Mouse (Mus musculus): Measurements from ENCODE around the gene Tada2a.

The Tada2a gene

DNA sequence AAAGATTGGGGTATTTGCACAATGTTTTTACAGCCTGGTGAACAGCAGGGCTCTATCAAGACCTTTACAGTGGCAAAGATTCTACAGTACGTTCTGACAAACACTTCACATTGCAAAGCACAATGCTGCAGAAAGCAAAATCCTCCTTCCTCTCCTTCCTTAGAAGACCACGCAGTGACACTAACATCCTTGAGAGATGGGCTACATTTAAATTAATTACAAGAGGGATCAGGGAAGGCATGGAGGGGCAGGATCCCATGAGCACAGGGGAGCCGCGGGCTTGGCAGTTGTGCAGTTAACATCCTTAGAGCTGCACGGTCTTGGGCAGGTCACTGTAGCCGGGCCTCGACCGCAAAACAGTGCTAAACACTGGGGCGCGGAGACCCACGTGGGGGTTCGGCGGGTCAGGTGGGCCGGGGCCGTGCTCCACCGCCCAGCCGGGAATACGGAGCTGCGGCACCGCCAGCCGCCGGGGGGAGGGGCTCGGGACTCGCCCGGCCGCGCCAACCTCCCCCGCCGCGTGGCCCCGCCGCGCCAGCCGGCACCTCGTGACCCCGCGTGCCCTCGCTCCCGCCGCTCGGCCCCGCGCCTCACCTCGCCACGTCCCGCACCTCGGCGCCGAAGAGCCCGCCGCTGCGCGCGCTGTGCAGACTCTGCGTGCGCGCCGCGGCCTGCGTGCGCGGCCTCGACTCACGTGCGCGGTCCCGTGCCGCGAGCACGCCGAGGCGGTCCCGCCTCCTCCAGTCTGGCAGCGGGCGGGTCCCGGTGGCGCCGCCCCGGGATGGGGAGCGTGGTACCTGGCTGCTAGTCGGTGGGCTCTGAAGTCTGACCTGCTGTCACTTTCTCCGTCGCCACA lies at the start of gene Tada2a, which contains the start of gene Acaca:
TSS of gene Tada2a (minus strand) at position 658 of the 856 bp plus-strand sequence.
TSS of gene Acaca (plus strand) at position 730 of the 856 bp plus-strand sequence.
- DNase-seq: peak; percentile 71 to 85

- DNase-seq: no peak
Measured at GRCm38 (mm10) chr11:84178571-84178970, 49.2 kb upstream of the Tada2a start.

GRCm38 (mm10) chr11:84172539-84173435 lies 43.4 kb upstream of the Tada2a start:
- DNase-seq: no peak

GRCm38 (mm10) chr11:84168701-84169288 lies 39.4 kb upstream of the Tada2a start:
- DNase-seq: peak; percentile 56 to 62

DNA sequence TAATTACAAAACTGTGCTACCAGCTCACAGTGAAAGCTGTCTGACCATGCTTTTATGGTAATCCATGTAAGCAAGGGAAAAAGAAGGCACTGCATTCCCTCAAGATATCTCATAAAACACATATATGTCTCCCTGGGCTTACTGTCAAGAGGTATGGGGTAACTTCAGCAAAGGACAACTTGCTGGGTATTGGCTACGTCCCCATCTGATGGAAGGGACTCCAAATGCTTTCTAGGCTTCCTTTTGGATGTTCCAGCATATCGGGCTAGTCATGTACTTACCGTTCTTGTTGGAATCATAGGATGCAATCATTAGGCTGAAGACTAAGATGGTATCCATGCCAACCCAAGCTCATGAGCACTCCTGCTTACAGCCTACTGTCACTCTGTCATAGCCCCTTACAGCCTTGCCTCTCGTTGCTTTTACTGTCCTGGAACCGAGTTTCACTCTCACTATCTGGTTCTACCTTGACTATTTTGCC lies 37.7 kb upstream of the Tada2a start, which contains the start of gene Gm11437:
TSS of gene Gm11437 (minus strand) at position 431 of the 481 bp plus-strand sequence.
- no peak for DNase-seq

DNA sequence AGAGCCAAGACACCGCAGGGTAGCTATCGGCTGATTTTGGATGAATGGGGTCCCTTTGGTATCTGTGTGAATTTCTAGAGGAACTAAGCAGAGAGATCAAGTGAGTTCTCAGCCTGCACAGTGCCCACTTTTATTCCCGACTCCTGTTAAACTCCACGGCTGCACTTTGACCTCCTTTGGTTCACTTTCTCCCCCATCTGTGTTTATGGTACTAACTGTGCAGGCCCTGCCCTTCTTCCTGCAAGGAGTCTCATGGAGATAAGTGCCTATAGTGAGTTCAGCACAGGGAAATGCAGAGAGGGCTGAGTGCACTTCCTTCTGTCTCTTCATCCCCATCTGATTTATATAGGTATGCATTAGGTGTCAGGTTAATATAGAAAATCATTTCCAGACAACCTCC lies 35.2 kb upstream of the Tada2a start:
- DNase-seq: no peak

DNA sequence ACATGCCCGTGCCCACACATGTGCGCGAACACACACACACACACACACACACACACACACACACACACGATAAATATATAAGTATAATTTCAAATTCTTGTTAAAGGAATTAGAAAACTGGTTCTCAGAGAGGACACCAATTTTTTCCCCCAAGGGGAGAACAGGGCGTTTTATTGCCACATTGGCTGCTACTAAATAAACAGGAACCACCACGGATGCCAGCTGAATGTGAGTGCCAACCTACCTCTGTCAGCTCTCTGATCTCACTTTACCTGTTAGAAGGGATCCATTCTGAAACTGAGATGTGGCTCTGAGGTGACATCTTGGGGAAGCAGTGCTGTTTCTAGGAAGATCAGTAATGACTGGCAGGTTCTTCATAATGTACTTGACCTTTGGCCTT lies 34.7 kb upstream of the Tada2a start:
- no peak for DNase-seq

DNA sequence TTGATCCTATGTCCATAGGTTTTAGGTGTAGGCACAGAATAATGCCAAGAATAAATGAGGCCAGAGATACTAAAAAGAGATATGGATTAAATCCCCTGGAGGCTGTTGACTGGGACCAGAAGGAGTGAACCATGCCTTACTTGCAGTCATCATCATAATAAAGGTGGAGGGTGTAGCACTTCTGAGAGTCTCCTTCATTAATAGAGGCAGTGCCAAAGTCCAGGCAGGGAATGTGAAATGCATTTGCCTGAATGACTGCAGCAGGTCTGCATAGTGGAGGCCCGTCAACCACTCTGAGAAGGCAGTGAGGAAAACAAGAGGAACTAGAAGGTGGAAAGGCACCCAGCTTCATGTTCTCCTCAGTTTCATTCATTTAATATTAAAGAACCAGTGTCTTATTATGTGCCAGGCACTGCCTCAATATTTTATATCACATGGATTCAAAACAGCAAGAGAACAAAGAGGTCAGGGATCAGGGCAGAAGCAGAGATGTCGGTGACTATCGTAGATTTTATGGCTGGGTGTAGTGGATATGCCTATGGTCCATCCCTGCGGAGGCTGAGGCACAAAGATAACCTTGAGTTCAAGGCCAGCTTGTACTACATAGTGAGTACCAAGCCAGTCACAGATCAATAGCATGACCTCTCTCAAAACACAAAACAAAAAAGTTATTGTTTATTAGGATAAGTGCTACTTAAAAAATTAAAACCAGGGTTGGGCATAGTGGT lies 27.3 kb upstream of the Tada2a start:
- DNase-seq: no peak

DNA sequence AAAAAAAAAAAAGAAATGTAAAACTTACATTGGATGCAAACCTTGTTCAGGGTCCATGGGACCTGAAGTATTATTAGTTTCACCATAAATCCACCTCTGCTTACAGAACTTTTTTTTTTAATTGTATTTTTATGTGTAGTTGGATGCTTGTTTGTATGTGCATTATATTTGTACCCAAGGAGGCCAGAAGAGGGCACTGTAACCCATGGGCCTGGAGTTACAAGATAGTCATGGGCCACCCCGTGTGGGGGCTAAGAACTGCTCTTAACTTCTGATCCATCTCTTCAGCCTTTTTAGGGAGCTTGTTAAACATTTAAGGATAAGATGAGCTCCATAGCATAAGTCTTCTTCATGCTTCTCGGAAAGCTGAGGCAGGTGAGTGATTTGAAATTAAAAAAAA lies 21.5 kb upstream of the Tada2a start:
- DNase-seq: peak in 1 of 2 experiments; percentile 25

DNA sequence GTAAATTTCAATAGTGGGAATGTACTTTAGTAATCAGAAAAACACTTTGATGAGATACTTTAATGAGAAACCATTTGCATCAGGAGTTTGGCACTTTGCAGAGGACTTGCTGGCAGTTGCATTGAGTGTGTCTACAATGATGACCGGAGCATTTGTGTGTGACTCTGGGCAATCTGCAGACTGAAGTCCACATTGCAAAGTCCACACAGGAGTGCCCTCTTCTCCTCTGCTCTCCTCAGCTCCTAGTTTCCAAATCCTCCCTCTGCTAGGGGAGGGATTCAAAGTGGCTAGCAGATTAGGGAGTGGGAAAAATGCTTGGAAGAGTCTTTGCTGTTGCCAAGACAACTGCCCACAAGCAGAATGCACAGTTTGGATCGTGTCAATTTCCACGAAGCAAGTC lies 16.7 kb upstream of the Tada2a start:
- peak; percentile 4 to 53 for DNase-seq

DNA sequence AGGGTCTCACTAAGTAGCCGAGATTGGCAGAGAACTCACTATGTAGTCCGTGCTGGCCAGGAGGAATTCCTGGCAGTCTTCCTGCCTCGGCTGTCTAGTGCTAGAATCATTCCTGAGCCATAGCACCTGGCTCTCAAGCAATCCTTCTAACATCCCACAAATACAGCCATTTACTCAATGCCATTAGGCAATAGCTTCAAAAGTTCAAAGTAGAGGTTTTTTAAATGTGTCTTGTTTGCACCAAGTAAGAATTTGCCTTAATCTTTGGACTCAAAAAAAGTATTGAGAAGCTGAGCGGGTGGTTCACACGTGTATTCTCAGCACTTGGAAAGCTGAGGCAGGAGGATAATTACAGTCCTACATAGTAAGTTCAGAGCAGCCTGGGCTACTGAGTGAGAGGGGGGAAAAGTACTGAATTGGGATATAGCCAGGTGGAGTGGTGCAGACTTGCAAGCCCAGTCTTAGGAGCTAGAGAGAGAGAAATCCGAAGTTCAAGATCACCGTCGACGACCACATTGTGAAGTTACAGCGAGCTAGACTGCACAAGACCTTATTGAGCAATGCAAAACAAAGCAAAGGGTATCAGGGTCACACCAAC lies 15.9 kb upstream of the Tada2a start:
- no peak for DNase-seq

GRCm38 (mm10) chr11:84141752-84142151 lies 12.4 kb upstream of the Tada2a start:
- peak; percentile 71 to 82 for DNase-seq

- no peak for DNase-seq
Measured at GRCm38 (mm10) chr11:84136453-84136852, 7.1 kb upstream of the Tada2a start.

DNA sequence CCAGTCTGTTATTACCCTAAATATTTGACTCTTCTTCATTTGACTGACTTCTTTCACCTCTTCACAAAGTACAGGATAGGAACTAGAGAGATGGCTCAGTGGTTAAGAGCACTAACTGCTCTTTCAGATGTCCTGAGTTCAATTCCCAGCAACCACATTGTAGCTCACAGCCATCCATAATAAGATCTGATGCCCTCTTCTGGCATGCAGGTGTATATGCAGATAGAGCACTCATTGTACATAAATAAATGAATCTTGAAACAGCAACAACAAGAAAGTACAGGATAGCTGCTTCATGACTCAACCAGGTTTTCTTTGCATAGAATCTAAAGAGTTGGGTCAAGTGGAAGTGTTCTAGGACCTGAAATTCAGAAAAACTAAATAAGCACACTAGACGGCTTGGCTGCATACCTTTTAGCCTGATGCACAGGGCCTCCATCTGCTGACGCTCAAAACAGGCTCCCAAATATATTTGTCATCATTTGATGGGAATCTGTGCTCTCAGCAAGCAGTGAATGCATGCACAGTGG lies 5.0 kb upstream of the Tada2a start:
- DNase-seq: no peak

GRCm38 (mm10) chr11:84129799-84130185 lies 392 bp upstream of the Tada2a start:
- no peak for DNase-seq

- no peak for DNase-seq
Measured at GRCm38 (mm10) chr11:84127977-84128376, 1.4 kb downstream of the Tada2a start.

DNA sequence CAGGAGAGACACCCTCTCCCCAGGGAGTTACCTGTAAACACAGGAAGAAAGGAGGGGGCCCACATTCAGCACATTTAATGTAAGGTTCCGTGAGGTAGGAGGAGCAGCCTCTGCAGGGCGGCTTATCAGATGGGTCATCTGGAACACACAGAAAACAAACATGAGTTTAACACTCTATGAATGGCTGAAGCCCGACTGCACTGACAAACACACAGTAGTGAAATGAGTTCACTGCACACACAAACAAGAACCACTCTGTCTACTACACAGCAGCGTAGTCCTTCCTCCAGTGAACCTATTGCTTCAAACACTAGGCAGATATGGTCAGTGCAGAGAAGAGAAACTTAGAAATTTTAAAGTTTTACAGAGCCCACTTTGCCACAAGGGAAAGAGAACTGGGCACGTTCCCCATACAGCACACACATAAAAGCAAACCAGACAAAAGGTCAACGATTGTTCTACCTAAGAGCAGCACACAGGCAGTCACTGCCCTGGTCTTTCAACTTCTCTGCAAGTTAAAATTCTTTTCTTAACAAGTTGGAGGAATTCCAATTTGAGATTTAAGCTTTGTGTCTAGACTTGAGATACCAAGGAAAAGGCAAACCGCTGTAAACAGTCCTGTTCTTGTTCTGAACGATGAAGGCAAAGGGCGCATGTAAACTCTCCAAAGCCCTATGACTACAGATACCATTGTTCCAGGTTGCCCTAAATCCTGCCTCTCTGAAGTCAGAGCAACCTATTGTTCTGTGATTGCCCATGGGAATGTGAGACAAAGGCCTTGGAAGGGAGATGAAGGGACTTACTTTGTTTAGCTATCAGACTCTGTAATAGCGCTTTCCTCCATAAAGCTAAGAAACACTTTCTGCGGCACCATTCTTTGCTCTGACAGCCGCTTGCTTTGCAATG lies 8.1 kb downstream of the Tada2a start:
- DNase-seq: no peak

DNA sequence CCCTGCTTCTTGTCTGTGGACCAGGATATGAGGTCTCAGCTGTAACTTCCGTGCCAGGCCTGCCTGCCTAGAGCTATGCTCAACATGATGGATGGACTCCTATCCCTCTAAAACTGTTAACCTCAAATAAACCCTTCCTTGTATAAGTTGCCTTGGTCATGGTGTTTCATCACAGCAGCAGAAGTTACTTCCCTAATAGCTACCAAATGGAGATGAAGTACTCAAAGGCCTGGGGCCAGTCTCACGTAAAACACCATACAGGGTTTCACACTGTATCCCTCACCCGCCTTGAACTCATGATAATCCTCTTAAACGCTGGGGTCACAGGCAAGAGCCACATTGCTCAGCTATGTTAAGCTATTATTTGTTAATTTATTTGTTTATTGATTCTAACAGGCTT lies 12.0 kb downstream of the Tada2a start:
- no peak for DNase-seq

DNA sequence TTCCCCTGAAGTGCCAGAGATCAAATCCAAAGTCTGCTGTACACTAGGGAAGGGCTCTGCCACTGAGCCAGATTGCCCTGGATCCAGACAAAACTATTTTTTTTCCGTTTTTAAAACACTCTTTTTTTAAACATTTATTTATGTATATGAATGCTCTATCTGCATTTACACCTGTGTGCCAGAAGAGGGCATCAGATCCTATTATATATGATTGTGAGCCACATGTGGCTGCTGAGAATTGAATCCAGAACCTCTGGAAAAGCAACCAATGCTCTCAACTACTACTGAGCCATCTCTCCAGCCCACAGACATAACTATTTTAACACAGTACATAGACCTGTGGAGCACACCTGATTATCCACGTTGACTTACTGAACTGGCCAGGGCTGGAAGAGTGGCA lies 13.2 kb downstream of the Tada2a start:
- no peak for DNase-seq

DNA sequence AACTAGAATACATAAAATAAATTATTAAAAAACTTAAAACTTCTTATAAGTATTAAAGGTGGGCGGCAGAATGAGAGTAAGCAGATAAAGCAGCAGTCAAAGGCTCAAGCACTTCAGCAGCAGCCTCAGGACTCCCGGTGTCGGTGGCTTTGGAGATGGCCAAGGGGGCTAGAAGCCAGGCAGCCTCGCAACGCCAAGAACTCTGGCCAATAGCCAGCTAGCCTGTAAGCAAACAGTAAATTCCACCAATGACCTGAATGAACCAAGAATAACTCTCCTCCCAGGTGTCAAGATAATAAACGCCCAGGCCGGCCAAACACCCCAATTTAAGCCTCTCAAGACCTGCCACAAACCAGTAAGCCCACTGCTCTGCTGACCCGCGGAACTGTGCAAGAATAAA lies 13.8 kb downstream of the Tada2a start:
- DNase-seq: no peak

Measured in kidney, postnatal 25 days (tissue).